Mouse (Mus musculus): ENCODE results near the gene Srrm1. TPM values are rescaled to one million over a fixed set of nuclear protein-coding genes. Genes with fewer than 3 reads are reported as not detected.

Gene Srrm1
- polyA plus RNA-seq, 3 experiments from 2014 or later, result 191 to 279 (median 247) TPM

- no peak for ATAC-seq
Observed at GRCm38 (mm10) chr4:135353794-135354450, 801 bp upstream of the Srrm1 start.

- no peak for ATAC-seq
Observed at GRCm38 (mm10) chr4:135352326-135353065, 625 bp downstream of the Srrm1 start.

GRCm38 (mm10) chr4:135337376-135337942 is 15.7 kb downstream of the Srrm1 start:
- no peak for ATAC-seq

- no peak for ATAC-seq
Observed at GRCm38 (mm10) chr4:135336023-135336357, 17.1 kb downstream of the Srrm1 start.

- ATAC-seq, result no peak
Observed at GRCm38 (mm10) chr4:135335327-135336022, 17.6 kb downstream of the Srrm1 start.

- no peak for ATAC-seq
Observed at GRCm38 (mm10) chr4:135326469-135326868, 26.7 kb downstream of the Srrm1 start.

- ATAC-seq, result no peak
Observed at GRCm38 (mm10) chr4:135326046-135326445, 27.1 kb downstream of the Srrm1 start.

- ATAC-seq, result no peak
Observed at GRCm38 (mm10) chr4:135323021-135323420, 30.1 kb downstream of the Srrm1 start.

- no peak for ATAC-seq
Observed at GRCm38 (mm10) chr4:135317966-135318365, 35.2 kb downstream of the Srrm1 start.

GRCm38 (mm10) chr4:135317539-135317938 is 35.6 kb downstream of the Srrm1 start:
- ATAC-seq, result no peak

- ATAC-seq, result no peak
Observed at GRCm38 (mm10) chr4:135315287-135315686, 37.8 kb downstream of the Srrm1 start.

GRCm38 (mm10) chr4:135314419-135314832 is 38.7 kb downstream of the Srrm1 start:
- no peak for ATAC-seq

- ATAC-seq, result peak; percentile 93
Observed at GRCm38 (mm10) chr4:135313761-135314241, 39.3 kb downstream of the Srrm1 start.

- ATAC-seq, result peak; percentile 29
Observed at GRCm38 (mm10) chr4:135313111-135313691, 39.9 kb downstream of the Srrm1 start.

- peak; percentile 35 for ATAC-seq
Observed at GRCm38 (mm10) chr4:135312706-135313105, 40.4 kb downstream of the Srrm1 start.

- no peak for ATAC-seq
Observed at GRCm38 (mm10) chr4:135310371-135310770, 42.8 kb downstream of the Srrm1 start.

- no peak for ATAC-seq
Observed at GRCm38 (mm10) chr4:135309726-135310125, 43.4 kb downstream of the Srrm1 start.

- no peak for ATAC-seq
Observed at GRCm38 (mm10) chr4:135309112-135309659, 43.9 kb downstream of the Srrm1 start.

GRCm38 (mm10) chr4:135306971-135307632 is 46.0 kb downstream of the Srrm1 start:
- no peak for ATAC-seq

GRCm38 (mm10) chr4:135306533-135306932 is 46.6 kb downstream of the Srrm1 start:
- ATAC-seq, result no peak

- no peak for ATAC-seq
Observed at GRCm38 (mm10) chr4:135302261-135302660, 50.9 kb downstream of the Srrm1 start.

- no peak for ATAC-seq
Observed at GRCm38 (mm10) chr4:135301166-135301565, 52.0 kb downstream of the Srrm1 start.
